Mouse (Mus musculus) bone marrow, adult 2 months (tissue): ENCODE data around the gene Flnc.

ENCODE experiments used
- CTCF ChIP-seq: fragments of 200-500 bp; IDR thresholded peaks from 2 replicates; pipeline ENCODE4 v1.5.1; 2011; ENCODE audit warnings: low read length, control low read depth; ENCODE audit not compliant: control insufficient read depth, insufficient read depth
- POLR2A ChIP-seq: fragments of 200-500 bp; IDR thresholded peaks from 2 replicates; pipeline ENCODE4 v1.6.1; 2011; ENCODE audit warnings: low read depth, mild to moderate bottlenecking, control low read depth, low read length, borderline replicate concordance; ENCODE audit not compliant: control insufficient read depth

DNA sequence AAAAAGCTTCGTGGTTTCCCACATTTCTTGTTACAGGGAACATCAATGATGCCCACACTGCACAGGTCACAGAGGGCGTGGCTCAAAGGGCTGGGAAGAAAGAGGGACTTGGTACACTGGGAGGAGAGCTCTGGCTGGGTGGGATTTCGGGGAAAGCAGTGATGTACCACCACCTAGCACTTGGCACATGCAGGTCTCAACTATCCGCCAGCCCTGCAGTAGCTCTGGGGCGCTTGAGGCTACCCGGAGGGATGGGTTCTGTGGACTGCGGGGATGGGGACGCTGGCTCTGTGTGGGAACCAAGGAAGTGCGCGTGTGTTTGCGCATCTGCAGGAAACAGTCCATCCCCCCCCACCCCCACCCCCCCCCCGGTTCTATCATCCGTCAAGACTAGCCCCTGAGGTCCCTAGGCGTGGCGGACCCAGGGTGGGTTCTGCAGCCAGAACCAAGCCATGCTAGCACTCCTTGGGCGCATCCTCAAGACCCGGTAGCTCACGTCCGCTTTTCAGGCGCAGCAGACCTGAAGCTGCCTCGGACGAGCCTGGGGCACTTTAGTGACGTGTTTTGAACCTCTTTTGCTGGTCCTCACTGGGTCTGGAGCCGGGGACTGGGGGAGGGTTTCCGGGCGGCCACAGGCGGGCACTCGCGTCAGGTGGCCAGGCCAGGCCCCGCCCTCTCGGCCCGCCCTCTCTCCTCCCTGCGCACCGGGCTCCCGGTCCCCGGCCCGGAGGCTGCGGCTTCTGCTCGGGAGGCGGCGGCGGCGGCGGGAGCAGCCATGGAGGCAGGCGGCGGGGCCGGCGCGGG is 36.9 kb upstream of the Flnc start, which contains the start of gene Ccdc136:
- TF ChIP-seq POLR2A (no peak), CTCF (no peak)
